Mouse (Mus musculus) gonadal fat pad, adult 2 months (tissue): ENCODE data around the gene Fmnl1. TPM values are rescaled to one million over a fixed set of nuclear protein-coding genes. Genes with fewer than 3 reads are reported as not detected.

ENCODE experiments used
- DNase-seq: peaks from one replicate; pipeline ENCODE4 v3.0.0-alpha.2; 2012; ENCODE audit warnings: low read depth
- polyA plus RNA-seq: library from polyadenylated mRNA; depleted of rRNA; stranded (reverse); fragments of >200 nt; gene quantifications from 2 replicates; pipeline ENCODE4 v1.2.3, GENCODE M21; 2012

Fmnl1 gene
- polyA plus RNA-seq, 1 experiment = 6.7 TPM

- DNase-seq = no peak
These were observed 10.2 kb upstream of the Fmnl1 start for GRCm38 (mm10) chr11:103160738-103161137.

- no peak for DNase-seq
These were observed 9.5 kb upstream of the Fmnl1 start for GRCm38 (mm10) chr11:103161449-103161848.

DNA sequence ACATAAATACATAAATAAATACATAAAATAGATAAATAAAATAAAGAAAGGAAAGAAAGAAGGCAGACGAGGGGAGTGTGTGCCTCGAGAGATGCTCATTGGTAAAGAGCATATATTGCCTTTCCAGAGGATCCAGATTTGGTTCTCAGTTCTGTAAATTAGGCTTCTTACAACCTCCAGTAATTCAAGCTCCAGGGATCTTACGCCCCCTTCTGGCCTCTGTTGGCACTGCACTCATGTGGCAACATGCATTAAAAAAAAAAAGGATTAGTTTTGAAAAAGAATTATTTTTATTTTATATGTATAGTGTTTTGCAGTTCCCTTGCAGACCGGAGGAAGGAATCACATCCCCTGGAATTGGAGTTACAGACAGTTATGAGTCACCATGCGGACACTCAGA is 8.8 kb upstream of the Fmnl1 start:
- DNase-seq = no peak

- DNase-seq = no peak
These were observed 6.5 kb upstream of the Fmnl1 start for GRCm38 (mm10) chr11:103164391-103164790.

GRCm38 (mm10) chr11:103168690-103169390 is 2.1 kb upstream of the Fmnl1 start:
- DNase-seq = no peak

- no peak for DNase-seq
These were observed 1.2 kb upstream of the Fmnl1 start for GRCm38 (mm10) chr11:103169664-103170063.

DNA sequence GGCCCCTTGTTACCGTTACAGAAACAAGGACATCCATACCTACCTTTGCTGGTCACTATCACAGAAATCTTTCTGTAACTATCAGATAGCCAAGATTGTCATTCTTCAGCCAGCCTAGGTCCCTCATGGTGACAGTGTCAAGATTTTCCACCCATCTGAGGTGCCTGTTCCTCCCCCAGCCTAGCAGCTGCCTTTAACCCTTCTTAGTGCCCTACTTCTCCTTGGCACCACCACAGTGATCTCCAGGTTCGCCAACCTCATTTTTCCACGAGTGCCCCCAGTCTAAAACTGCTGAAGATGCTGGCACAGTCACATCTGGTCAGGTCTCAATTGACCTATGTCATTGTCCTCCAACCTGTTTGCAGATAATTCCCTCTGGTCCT is 805 bp upstream of the Fmnl1 start:
- no peak for DNase-seq

- no peak for DNase-seq
These were observed 346 bp downstream of the Fmnl1 start for GRCm38 (mm10) chr11:103171286-103171620.

DNA sequence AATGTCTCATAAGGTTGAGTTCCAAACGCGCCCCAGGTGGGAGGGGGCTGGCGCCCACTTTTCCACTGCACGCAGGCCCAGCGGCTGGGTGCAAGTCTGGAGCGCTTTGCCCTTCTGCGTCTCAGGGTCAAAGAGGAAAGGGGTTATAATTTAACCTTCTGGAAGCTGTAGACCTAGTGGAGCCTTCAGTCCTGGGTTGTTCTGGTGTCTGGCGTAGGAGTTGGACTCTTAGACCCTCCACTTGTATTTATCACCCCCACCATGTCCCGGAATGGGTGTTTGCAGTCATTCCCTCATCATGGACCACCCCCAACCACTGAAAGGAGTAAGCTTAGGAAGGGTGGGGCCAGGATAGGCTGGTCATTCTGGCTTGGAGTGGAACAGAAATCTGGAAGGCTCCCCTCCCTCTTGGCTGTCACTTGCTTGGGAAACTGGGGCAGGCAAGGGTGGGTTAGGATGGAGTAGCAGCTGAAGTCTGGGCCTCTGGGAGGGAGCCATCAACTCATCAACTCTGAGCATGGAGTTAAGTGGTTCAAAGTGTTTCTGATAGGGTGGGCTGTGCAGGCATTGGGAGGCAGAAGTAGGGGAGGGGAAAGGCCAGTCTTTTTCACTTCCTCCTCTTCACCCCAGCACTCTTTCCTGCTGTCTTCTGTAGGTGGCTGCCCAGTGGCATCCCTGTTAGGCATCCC is 940 bp downstream of the Fmnl1 start:
- no peak for DNase-seq

DNA sequence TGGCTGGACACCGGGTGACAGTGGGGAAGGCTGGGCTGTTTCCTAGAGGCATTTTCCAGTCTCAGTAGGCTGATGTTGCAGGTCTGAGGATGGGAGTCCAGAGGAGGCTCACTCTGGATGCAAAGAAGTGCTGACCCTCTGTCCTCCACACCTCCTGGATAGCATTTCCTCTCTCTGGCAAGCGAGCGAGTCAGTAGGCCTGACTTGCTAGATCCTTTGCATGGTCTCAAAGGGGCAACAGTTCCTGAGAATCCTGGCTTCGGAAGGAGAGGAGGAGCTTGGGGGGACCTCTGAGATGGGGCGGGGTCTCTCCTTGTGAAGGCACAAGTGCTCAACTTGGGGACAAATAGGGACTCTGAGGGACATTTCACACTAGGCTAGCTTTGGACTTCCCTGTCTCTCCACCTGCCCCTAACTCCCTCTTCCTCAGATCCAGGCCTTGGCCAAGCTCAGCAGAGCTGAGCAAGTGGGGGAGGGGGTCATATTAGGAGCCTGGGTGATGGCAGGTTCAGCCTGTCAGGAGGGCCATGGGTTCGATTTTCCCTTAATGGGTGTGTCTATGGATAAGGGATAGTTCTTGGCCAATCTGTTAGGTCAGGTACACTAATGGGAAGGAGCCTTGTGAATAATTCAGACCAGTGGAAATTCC is 1.6 kb downstream of the Fmnl1 start:
- DNase-seq = no peak

DNA sequence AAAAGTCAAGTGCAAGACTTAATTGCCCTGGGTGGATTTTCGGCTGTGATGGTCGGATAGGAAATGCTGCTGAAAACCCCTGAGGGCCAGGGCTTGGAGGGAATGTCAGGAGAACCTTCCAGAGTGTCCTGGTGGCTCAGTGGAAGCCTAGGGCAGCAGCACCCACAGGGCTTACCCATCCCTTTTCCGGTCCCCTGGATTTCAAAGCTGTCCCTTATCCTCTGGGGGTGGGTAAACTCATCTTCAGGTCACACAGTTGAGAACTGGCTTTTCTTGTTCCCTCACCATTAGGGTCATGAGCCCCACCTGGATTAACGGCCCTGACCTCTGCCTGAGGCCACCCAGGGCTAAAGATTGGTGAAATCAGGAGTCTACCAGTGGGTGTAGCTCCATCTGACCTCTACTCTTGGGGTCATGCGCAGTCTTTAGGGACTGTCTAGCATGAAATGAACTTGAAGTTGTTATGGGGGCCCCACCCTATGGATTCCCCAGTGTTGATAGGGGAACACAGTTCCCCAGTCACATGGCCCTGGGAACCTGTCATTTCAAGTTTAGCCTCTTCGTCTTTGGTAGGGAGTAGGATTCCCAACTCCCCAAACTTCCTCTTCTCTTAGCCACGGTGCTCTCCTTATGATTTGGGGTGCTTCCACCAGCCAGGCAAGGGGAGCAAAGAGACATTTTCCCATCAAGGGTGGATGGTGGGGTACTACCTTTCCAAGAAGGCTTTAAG is 2.3 kb downstream of the Fmnl1 start:
- no peak for DNase-seq

- DNase-seq = no peak
These were observed 3.0 kb downstream of the Fmnl1 start for GRCm38 (mm10) chr11:103173771-103174344.

- no peak for DNase-seq
These were observed 3.5 kb downstream of the Fmnl1 start for GRCm38 (mm10) chr11:103174411-103174832.

- DNase-seq = no peak
These were observed 4.0 kb downstream of the Fmnl1 start for GRCm38 (mm10) chr11:103174891-103175391.

DNA sequence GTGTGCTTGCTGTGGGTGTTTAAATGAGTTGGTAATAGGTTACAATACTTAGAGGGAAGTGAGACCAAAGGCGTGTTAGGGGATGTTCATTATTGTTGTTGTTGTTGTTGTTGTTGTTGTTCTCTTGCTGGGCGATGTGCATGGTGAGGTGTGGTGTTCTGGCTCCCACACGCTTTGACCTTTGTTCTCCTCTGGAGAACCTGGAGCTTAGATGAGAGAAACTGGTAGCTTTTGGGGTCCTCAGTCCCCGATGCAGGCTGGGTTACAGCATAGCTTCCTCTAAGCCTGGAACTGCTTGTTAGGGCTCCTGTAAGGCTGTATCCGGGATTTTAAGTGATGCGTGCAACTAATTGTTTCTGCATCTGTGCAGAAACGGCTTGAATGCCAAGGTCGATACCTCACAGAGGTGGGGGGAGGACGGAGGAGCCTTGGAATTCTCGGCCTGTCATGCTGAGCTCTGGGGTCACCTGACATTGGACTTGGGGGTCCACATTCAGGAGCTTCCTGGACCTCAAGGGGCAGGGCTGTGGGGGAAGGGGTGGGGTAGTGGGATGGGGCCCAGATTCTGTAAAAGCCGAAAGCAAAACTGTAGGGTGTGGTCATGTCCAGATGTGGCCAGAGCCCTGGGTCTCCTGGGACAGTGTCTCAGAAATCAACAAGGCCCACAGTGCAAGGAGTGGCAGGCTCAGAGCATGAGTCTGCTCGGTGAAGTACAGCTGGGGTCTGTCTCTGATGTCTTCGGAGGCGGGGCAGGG is 5.0 kb downstream of the Fmnl1 start:
- DNase-seq = no peak

DNA sequence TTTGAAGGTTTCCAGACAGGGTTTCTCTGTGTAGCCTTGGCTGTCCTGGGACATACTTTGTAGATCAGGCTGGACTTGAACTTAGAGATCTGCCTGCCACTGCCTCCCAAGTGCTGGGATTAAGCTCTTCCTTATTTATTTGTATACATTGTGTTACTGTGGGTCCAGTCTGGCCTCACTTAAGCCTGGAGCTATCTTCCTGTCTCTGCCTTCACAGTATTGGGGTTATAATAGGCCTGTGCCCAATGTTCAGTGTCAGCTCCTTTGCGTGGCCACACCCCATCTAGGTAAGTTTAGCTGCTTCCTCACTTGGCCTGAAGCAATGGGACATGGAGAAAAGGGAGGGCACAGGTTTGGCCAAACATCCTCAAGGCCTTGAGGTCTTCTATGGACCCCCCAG is 5.6 kb downstream of the Fmnl1 start:
- no peak for DNase-seq

DNA sequence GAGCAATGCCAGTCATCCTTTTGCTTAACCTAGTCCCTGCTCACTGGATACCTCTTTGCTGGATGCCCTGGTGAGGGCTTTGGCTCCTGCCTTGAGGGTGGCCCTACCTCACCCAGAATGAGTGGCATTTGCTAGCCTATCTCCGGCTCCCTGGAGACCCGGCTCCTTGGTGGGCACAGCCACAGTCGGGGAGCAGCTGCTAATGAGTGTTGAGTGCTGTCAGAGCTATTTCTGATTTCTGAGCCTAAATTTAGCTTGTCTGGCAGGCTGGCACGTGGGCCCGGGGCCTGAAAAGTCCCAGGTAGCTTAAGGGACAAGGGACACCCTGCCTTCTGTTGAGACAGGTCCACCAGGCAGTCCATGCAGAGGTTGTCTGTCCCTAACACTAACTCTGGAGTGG is 6.3 kb downstream of the Fmnl1 start:
- no peak for DNase-seq

DNA sequence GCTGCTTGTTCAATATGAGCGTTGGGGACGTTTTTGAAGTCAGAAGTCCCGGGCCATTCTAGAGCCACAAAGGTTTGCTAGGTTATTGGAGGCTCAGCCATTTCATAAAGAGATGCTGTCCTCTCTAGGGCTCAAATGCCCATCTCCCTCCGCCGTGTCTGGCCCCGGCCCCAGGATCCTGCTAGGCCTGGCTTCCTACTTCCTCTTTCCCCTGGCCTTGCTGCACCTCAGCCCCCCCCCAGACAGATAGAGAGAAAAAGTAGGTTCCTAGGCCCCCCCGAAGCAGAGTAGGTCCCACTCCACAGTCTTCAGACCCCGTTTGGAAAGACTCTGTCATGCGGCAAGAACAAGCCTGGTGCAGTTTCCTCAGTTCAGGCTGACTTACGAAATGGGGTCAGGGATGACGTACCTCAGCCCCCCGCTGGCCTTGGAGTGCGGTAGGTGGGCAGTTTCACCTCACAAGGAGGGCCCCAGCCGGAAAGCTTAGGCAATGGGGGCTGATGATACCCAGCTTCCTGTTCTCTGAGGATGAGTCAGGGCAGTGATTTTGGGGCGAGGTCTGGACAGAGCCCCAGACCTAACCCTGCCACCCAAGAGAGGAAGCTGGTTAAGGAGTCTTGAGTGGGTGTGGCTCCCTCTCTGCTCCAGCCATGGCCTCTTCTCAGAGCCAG is 7.0 kb downstream of the Fmnl1 start:
- no peak for DNase-seq

DNA sequence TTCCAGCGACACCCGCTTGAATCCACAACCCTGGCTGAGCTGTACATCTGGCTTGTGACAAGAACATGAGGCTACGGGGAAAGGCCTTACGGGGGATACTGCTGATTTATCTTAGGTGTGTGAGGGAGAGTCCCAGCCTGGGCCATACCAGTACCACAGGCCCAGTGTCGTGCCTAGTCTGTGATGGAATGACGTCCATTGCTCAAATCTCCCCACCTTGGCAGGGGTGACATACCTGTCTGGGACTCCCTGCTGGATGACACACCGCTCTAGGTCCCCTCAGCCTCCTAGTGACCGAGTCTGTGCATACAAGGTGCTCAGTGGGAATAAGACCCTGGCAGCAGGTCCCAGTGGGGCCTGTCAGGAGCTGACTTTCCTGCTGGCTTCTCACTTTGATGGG is 7.8 kb downstream of the Fmnl1 start:
- no peak for DNase-seq

DNA sequence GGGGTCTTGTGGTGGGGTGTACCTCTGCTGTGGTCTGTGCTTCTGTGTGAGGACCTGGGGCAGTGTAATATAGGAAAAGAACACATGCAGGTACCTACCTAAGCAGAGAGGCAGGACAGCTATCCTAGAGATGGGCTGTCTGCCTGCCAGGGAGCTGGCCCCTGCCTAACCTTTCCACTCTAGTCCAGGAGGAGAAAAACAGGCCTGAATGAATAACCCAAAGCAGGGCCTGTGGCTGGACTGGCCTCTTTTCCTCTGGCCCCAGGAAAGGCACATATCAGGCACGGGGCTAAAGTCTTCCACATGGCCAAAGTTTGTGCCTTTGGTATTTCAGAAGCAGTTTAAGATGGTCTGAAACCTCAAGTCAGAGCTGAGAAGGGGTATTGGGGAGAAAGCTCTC is 9.5 kb downstream of the Fmnl1 start:
- no peak for DNase-seq

GRCm38 (mm10) chr11:103181349-103181748 is 10.4 kb downstream of the Fmnl1 start:
- DNase-seq = no peak
